Mouse (Mus musculus) neutrophil, adult 5-6 weeks (primary cell): ENCODE measurements around the gene Zdhhc1. TPM values are rescaled to one million over a fixed set of nuclear protein-coding genes. Genes with fewer than 3 reads are reported as not detected.

ENCODE experiments used
- ATAC-seq: fragments of 151-379, 151-347 bp; 2 replicates; pipeline ENCODE4 v1.8.0; 2017; ENCODE audit warnings: mild to moderate bottlenecking, moderate TSS enrichment; ENCODE audit not compliant: insufficient number of reproducible peaks, poor library complexity, low FRiP score, severe bottlenecking; ENCODE audit errors: extremely low read depth
- total RNA-seq: library from RNA; stranded (forward); fragments of 200-1000 nt; gene quantifications from 2 replicates; pipeline ENCODE4 v1.2.3, GENCODE M21; 2017

The Zdhhc1 gene
- total RNA-seq, 1 experiment from 2014 or later, result 0.47 TPM

DNA sequence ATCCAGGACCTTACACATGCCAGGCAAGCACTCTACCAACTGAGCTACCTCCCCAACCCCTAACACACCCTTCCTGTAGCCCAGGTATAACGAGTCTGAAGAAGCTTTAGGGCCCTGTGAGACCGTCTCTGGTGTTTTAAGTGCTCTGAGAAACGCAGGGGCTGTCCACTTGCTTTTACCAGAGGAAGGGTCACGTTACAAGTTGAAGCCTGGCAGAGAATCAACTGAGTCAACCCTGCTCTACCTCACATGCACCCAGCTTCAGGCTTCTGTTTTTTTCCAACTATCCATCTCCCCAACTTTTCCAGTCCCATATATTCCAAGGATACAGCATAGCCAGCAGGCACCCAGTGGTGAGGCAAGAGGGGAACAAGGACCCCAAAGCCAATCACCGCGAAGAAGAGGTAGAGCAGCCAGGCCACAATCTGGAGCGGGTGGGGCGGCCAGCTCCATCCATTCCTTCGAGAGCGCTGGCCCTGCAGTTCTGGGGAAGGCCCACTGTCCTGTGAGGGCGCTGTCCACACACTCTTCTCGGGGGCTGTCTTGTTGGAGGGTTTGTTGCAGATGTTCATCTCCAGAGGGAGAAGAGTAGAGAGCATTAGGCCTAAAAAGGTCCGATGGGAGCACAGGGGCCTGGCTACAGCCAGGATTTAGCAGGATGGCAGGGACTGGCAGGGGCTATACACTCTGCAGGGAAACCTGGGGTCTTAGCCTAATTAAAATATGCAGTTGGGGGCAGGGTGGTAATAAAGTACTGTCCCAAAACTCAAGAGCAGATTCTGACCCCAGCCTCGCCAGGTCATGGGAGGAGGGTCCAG lies 13.3 kb downstream of the Zdhhc1 start:
- ATAC-seq, result no peak

GRCm38 (mm10) chr8:105482123-105482522 lies 14.6 kb downstream of the Zdhhc1 start:
- no peak for ATAC-seq

- ATAC-seq, result no peak
Measured at GRCm38 (mm10) chr8:105481453-105481852, 15.2 kb downstream of the Zdhhc1 start.

- ATAC-seq, result no peak
Measured at GRCm38 (mm10) chr8:105481013-105481412, 15.7 kb downstream of the Zdhhc1 start.

DNA sequence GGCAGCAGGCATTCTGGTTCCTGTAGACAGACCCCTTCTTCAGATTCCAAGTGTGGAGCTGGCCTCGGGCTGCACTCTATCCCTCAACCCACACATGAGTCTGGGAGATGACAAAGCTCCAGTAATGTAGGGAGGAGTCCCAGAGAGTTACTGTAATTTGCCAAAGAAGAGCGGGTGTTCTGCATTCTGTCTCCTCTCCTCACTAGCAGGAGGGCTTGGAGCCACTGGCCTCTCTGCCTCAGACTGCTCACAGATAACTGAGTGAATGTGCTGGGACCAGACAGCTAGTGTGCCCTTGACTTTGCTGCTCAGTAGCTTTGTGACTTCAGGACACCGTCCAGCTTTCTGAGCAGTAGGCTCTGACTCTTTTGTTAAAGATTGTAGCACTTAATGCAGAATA lies 18.9 kb downstream of the Zdhhc1 start:
- no peak for ATAC-seq

GRCm38 (mm10) chr8:105476628-105477413 lies 19.9 kb downstream of the Zdhhc1 start:
- no peak for ATAC-seq

GRCm38 (mm10) chr8:105476161-105476560 lies 20.5 kb downstream of the Zdhhc1 start:
- ATAC-seq, result no peak

GRCm38 (mm10) chr8:105475742-105476141 lies 21.0 kb downstream of the Zdhhc1 start:
- ATAC-seq, result no peak

DNA sequence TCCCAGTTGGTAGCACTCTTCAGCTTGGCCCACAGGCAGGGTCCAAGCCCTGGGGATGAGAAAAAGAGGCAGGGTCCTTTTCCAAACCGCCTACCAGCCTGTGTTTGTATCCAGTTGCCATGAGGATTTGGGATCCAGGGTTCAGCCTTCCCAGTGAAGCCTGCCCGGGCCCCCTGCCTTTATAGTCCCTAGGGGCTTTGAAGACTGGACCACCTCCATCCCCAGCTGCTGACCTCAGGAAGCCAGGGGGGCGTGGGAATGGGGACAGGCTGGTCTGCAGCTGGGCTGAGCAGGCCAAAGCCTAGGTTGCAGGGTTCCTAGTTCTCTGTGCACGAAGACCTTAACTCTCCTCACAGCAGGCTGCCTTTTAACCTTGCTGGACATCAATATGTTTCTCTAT lies 21.4 kb downstream of the Zdhhc1 start:
- no peak for ATAC-seq

GRCm38 (mm10) chr8:105474680-105475079 lies 22.0 kb downstream of the Zdhhc1 start:
- no peak for ATAC-seq

GRCm38 (mm10) chr8:105473816-105474606 lies 22.7 kb downstream of the Zdhhc1 start:
- ATAC-seq, result no peak

GRCm38 (mm10) chr8:105472983-105473382 lies 23.7 kb downstream of the Zdhhc1 start:
- ATAC-seq, result no peak

- ATAC-seq, result no peak
Measured at GRCm38 (mm10) chr8:105472414-105472932, 24.2 kb downstream of the Zdhhc1 start.

- peak; percentile 10; the same call in 1 of the 2 replicates for ATAC-seq
Measured at GRCm38 (mm10) chr8:105471314-105472015, 25.2 kb downstream of the Zdhhc1 start, which contains the start of gene Tppp3. Gene Tppp3, minus strand, starts transcription at chr8:105471526.

GRCm38 (mm10) chr8:105470681-105471313 lies 25.9 kb downstream of the Zdhhc1 start:
- ATAC-seq, result no peak

DNA sequence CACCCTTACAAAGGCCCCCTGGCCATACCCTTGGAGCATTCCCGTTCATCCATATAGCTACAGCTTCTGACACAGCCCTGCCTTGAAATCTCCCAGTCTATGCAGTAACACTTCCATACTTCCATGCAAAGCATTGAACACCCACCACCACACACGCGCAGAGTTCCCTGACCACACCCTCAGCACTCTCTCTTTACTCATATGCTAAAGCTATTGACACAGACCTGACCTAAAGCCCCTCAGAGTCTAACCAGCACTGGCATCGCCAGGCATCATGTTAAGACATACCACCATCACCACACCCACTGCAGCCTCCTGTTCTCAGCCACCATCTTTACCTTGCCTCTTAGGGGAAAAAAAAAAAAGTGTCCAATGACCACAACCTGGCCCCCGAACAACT lies 26.4 kb downstream of the Zdhhc1 start:
- ATAC-seq, result no peak

GRCm38 (mm10) chr8:105469816-105470215 lies 26.9 kb downstream of the Zdhhc1 start:
- no peak for ATAC-seq

DNA sequence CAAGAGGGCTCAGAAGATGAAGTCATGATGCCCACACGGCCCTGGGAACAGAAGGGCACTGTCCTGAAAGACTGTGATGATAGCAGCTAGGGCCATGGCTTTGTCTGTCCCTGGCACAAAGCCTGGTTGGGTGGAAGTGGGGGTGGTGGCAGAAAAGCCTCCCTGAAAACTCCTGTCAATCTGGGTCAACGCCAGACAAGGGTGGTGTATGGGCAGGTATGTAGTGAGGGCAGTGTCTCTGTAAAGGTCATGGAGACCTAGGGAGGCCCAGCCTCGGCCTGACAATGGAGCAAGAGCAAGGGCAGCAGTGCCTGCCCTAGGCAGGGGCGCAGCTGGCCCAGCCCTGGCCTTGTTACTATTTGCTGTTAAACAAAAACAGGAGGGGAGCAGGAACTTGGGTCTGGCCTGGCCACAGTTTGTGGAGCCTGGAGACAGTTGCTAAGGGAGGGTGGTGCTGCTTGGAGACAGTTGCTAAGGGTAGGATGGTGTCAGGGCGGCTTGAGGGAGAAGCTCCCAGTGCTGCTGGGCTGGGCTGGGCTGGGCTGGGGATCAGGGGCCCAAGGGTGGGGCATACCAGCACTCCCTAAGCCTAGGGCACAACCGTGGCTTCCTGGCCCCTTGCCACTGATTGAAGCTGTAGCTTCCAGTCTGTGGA lies 27.5 kb downstream of the Zdhhc1 start:
- ATAC-seq, result no peak
